Mouse (Mus musculus) liver, embryonic 14.5 days (tissue): ENCODE measurements at regions not wholly inside any gene's neighbourhood (a gene's known extent, or its start where the extent isn't known, plus 50 kb on each side); places are given as distances from the start of the nearest gene placed in this dataset.

Source experiments
- ATAC-seq: fragments of 200-750 bp; cut with Nextera tagmentation; 2 replicates; pipeline ENCODE4 v1.8.0; 2017; ENCODE audit warnings: moderate number of reproducible peaks, mild to moderate bottlenecking, moderate library complexity; ENCODE audit not compliant: insufficient read depth
- DNase-seq, 3 experiments: peaks; one replicate each; pipeline ENCODE4 v3.0.0-alpha.2; 2012 to 2013; ENCODE audit warnings: low read depth in 3 of 3, low spot score in 3 of 3
- H3K27ac ChIP-seq: fragments of 300-500 bp; sonication (generic); 2 replicates; pipeline ENCODE4 v1.5.1; 2014; ENCODE audit warnings: moderate library complexity, mild to moderate bottlenecking, control low read depth, inconsistent platforms
- H3K27me3 ChIP-seq: fragments of 300-500 bp; sonication (generic); 2 replicates; pipeline ENCODE4 v1.6.1; 2014; ENCODE audit warnings: mild to moderate bottlenecking, low read length, moderate library complexity; ENCODE audit not compliant: control insufficient read depth, insufficient read depth
- H3K36me3 ChIP-seq: fragments of 300-500 bp; sonication (generic); replicated peaks from 2 replicates; pipeline ENCODE4 v1.6.1; 2014; ENCODE audit warnings: low read depth; ENCODE audit not compliant: control insufficient read depth, insufficient read depth
- H3K4me1 ChIP-seq, 2 experiments: fragments of 200-500 bp in 1 of 2; fragments of 300-500 bp in 1 of 2; sonication (generic) in 1 of 2; replicated peaks; 2 replicates each; pipeline ENCODE4 v1.6.1; 2012 to 2014; ENCODE audit warnings: antibody characterized with exemption in 1 of 2, inconsistent platforms in 1 of 2, low read length in 1 of 2; ENCODE audit not compliant: control insufficient read depth in 2 of 2, insufficient read depth in 2 of 2
- H3K4me2 ChIP-seq: fragments of 300-500 bp; sonication (generic); 2 replicates; pipeline ENCODE4 v1.6.1; 2014; ENCODE audit warnings: low read depth, mild to moderate bottlenecking, control low read depth, moderate library complexity
- H3K4me3 ChIP-seq, 2 experiments: fragments of 200-500 bp in 1 of 2; fragments of 300-500 bp in 1 of 2; sonication (generic) in 1 of 2; 2 replicates each; pipeline ENCODE4 v1.5.1; 2012 to 2014; ENCODE audit warnings: low read depth in 2 of 2, low read length in 2 of 2, mild to moderate bottlenecking in 2 of 2, control low read depth in 1 of 2, inconsistent platforms in 1 of 2, moderate library complexity in 1 of 2; ENCODE audit not compliant: insufficient read depth in 1 of 2
- H3K9ac ChIP-seq: fragments of 300-500 bp; sonication (generic); replicated peaks from 2 replicates; pipeline ENCODE4 v1.6.1; 2014; ENCODE audit warnings: mild to moderate bottlenecking, control low read depth, moderate library complexity
- H3K9me3 ChIP-seq: fragments of 300-500 bp; sonication (generic); 2 replicates; pipeline ENCODE4 v1.6.1; 2016; ENCODE audit warnings: low read length, mixed read lengths; ENCODE audit not compliant: control insufficient read depth
- CTCF ChIP-seq: IDR thresholded peaks from 2 replicates; pipeline ENCODE4 v1.5.1; 2016; ENCODE audit warnings: antibody characterized with exemption, low read depth, control low read depth
- EP300 ChIP-seq: IDR thresholded peaks from 2 replicates; pipeline ENCODE4 v1.6.1; 2016; ENCODE audit warnings: antibody characterized with exemption, low read depth
- WGBS: fragments of 180-500 bp; shearing (Covaris S2); extraction: QIAGEN DNeasy Blood & Tissue Kit; methylation state at CpG from one replicate; pipeline ENCODE4 v1.1.7; 2014; ENCODE audit not compliant: insufficient replicate concordance; 5-methylcytosine and 5-hydroxymethylcytosine counted together

- no peaks in the 10 kb centered on the region for H3K36me3 ChIP-seq
- ATAC-seq (no peak), DNase-seq (no peak)
- no peaks in the 10 kb centered on the region for H3K9me3 ChIP-seq
- no peak overlapping the region for H3K4me3 ChIP-seq
- 70% methylated on average over 13 of the region's 13 CpGs for WGBS
- TF ChIP-seq EP300 = no peak
- TF ChIP-seq CTCF = no peak
- H3K4me2 ChIP-seq = no peak overlapping the region
- H3K27ac ChIP-seq = no peak overlapping the region
- no peaks in the 10 kb centered on the region for H3K27me3 ChIP-seq
- H3K9ac ChIP-seq = no peak overlapping the region
- no peaks in the 10 kb centered on the region for H3K4me1 ChIP-seq
Observed at GRCm38 (mm10) chr13:44316747-44317446, 412.4 kb upstream of the Jarid2 start.

DNA sequence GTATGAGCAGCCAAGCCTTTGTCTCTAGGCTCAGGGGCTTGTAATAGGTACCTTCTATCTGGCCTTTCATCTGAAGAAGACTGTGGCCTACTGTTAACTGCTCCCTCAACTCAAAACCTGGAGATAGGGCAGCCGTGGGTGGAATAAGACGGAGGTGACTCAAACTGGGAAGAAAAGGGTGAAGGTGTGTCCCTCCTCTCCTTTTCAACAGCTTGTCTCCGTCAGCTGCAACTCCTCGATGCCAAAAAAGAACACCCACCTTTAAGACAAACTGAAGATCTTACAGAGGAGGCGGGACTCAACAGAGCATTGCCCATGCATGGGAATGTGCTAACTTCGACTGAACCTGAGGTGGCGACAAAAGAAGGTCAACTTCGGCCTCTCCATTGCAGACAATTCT lies 411.7 kb upstream of the Jarid2 start:
- Histone ChIP-seq H3K4me1 (no peaks in the 10 kb centered on the region), H3K27me3 (no peaks in the 10 kb centered on the region), H3K27ac (no peak overlapping the region), H3K4me3 (no peak overlapping the region), H3K4me2 (no peak overlapping the region), H3K36me3 (no peaks in the 10 kb centered on the region), H3K9ac (no peak overlapping the region), H3K9me3 (no peaks in the 10 kb centered on the region)
- no peak for DNase-seq
- TF ChIP-seq EP300 (no peak), CTCF (no peak)
- no peak for ATAC-seq
- WGBS = 64% methylated on average over 8 of the region's 8 CpGs

GRCm38 (mm10) chr13:44319101-44319500 lies 410.2 kb upstream of the Jarid2 start:
- no peak for TF ChIP-seq CTCF
- no peak for TF ChIP-seq EP300
- Histone ChIP-seq H3K4me1 (no peaks in the 10 kb centered on the region), H3K9me3 (no peaks in the 10 kb centered on the region), H3K4me3 (no peak overlapping the region), H3K9ac (no peak overlapping the region), H3K4me2 (no peak overlapping the region), H3K27me3 (no peaks in the 10 kb centered on the region), H3K27ac (no peak overlapping the region), H3K36me3 (no peaks in the 10 kb centered on the region)
- 75% methylated on average over 9 of the region's 9 CpGs for WGBS
- ATAC-seq = no peak
- no peak for DNase-seq

DNA sequence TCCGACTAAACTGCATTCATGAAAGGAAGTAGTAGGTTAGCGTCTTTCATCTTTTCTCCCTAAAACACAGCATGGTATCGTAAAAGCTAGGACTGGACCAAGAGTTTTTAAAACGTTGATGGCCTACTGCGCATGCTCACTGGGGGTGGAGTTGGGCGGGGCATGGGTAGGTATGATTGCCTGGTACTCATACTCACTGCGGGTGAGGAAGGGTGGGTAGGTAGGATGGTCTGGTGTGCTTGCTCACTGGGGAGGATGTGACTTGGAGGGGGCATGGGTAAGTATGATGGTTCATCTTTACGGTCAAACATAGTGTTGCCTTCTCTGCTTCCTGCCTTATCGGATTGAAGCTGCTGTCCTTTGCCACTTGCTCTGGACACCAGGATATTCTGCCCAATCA lies 409.8 kb upstream of the Jarid2 start:
- Histone ChIP-seq H3K4me2 (no peak overlapping the region), H3K27ac (no peak overlapping the region), H3K4me3 (no peak overlapping the region), H3K36me3 (no peaks in the 10 kb centered on the region), H3K4me1 (no peaks in the 10 kb centered on the region), H3K27me3 (no peaks in the 10 kb centered on the region), H3K9me3 (no peaks in the 10 kb centered on the region), H3K9ac (no peak overlapping the region)
- WGBS = 80% methylated on average over 9 of the region's 9 CpGs
- ATAC-seq (no peak), DNase-seq (no peak)
- TF ChIP-seq EP300 (no peak), CTCF (no peak)

- Histone ChIP-seq H3K27me3 (no peaks in the 10 kb centered on the region), H3K9me3 (no peaks in the 10 kb centered on the region), H3K9ac (no peak overlapping the region), H3K4me2 (no peak overlapping the region), H3K36me3 (no peaks in the 10 kb centered on the region), H3K27ac (no peak overlapping the region), H3K4me3 (no peak overlapping the region), H3K4me1 (no peaks in the 10 kb centered on the region)
- no peak for DNase-seq
- TF ChIP-seq CTCF (no peak), EP300 (no peak)
- ATAC-seq = no peak
- WGBS = 61% methylated on average over 4 of the region's 4 CpGs
Observed at GRCm38 (mm10) chr13:44320311-44320710, 409.0 kb upstream of the Jarid2 start.
